Mouse (Mus musculus) forelimb bud, embryonic 11.5 days (tissue): Measurements from ENCODE around the gene Smim11.

Experiments
- DNase-seq: peaks from one replicate; pipeline ENCODE4 v3.0.0-alpha.2; 2012; ENCODE audit warnings: low read depth, low spot score

Gene Smim11

GRCm38 (mm10) chr16:92319353-92320109 lies 18.4 kb downstream of the Smim11 start:
- peak; percentile 34 for DNase-seq

- no peak for DNase-seq
Observed at GRCm38 (mm10) chr16:92320361-92320760, 19.3 kb downstream of the Smim11 start.

- DNase-seq: no peak
Observed at GRCm38 (mm10) chr16:92321341-92321740, 20.3 kb downstream of the Smim11 start, which contains the start of gene Fam243. Fam243 (minus strand) TSS chr16:92321441.

GRCm38 (mm10) chr16:92324309-92325061 lies 23.4 kb downstream of the Smim11 start:
- DNase-seq: no peak

GRCm38 (mm10) chr16:92325062-92325406 lies 23.9 kb downstream of the Smim11 start:
- no peak for DNase-seq

- DNase-seq: no peak
Observed at GRCm38 (mm10) chr16:92327911-92328310, 26.8 kb downstream of the Smim11 start.

- DNase-seq: no peak
Observed at GRCm38 (mm10) chr16:92330966-92331365, 29.9 kb downstream of the Smim11 start.

GRCm38 (mm10) chr16:92334600-92334999 lies 33.5 kb downstream of the Smim11 start:
- no peak for DNase-seq

GRCm38 (mm10) chr16:92336280-92336679 lies 35.2 kb downstream of the Smim11 start:
- DNase-seq: peak; percentile 91

- peak; percentile 76 for DNase-seq
Observed at GRCm38 (mm10) chr16:92340612-92341511, 39.8 kb downstream of the Smim11 start.

GRCm38 (mm10) chr16:92345177-92345576 lies 44.1 kb downstream of the Smim11 start:
- DNase-seq: no peak

- no peak for DNase-seq
Observed at GRCm38 (mm10) chr16:92346297-92346916, 45.3 kb downstream of the Smim11 start.

- no peak for DNase-seq
Observed at GRCm38 (mm10) chr16:92348941-92349340, 47.9 kb downstream of the Smim11 start.

- DNase-seq: no peak
Observed at GRCm38 (mm10) chr16:92353295-92353694, 52.2 kb downstream of the Smim11 start.

- peak; percentile 56 for DNase-seq
Observed at GRCm38 (mm10) chr16:92353897-92354296, 52.8 kb downstream of the Smim11 start.

GRCm38 (mm10) chr16:92355366-92355765 lies 54.3 kb downstream of the Smim11 start:
- DNase-seq: no peak

GRCm38 (mm10) chr16:92355982-92356381 lies 54.9 kb downstream of the Smim11 start:
- no peak for DNase-seq

GRCm38 (mm10) chr16:92357023-92357422 lies 55.9 kb downstream of the Smim11 start:
- DNase-seq: no peak

- no peak for DNase-seq
Observed at GRCm38 (mm10) chr16:92357566-92357965, 56.5 kb downstream of the Smim11 start.

GRCm38 (mm10) chr16:92358734-92359133 lies 57.6 kb downstream of the Smim11 start:
- DNase-seq: no peak

- DNase-seq: no peak
Observed at GRCm38 (mm10) chr16:92359229-92359628, 58.1 kb downstream of the Smim11 start, which contains the start of gene Kcne1. Kcne1 (minus strand) TSS chr16:92359468.
